Mouse (Mus musculus) forebrain, embryonic 13.5 days (tissue): ENCODE results near the gene Tox4. TPM values are rescaled to one million over a fixed set of nuclear protein-coding genes. Genes with fewer than 3 reads are reported as not detected.
A peak's percentile ranks its signal among the peaks of the same experiment; 100 is the strongest.

Source experiments
- ATAC-seq: fragments of 200-750 bp; cut with Nextera tagmentation; 2 replicates; pipeline ENCODE4 v1.8.0; 2017
- H3K27ac ChIP-seq: fragments of 300-500 bp; sonication (generic); 2 replicates; pipeline ENCODE4 v1.5.1; 2015; ENCODE audit warnings: inconsistent platforms, mild to moderate bottlenecking, moderate library complexity
- H3K27me3 ChIP-seq: fragments of 300-500 bp; sonication (generic); 2 replicates; pipeline ENCODE4 v1.6.1; 2015; ENCODE audit warnings: mild to moderate bottlenecking, inconsistent platforms
- H3K36me3 ChIP-seq: fragments of 300-500 bp; sonication (generic); 2 replicates; pipeline ENCODE4 v1.6.1; 2015; ENCODE audit warnings: mild to moderate bottlenecking, inconsistent platforms; ENCODE audit not compliant: poor library complexity, severe bottlenecking
- H3K4me1 ChIP-seq: fragments of 300-500 bp; sonication (generic); 2 replicates; pipeline ENCODE4 v1.6.1; 2015; ENCODE audit warnings: inconsistent platforms
- H3K4me2 ChIP-seq: fragments of 300-500 bp; sonication (generic); 2 replicates; pipeline ENCODE4 v1.6.1; 2015; ENCODE audit warnings: inconsistent platforms, mild to moderate bottlenecking, moderate library complexity
- H3K4me3 ChIP-seq: fragments of 300-500 bp; sonication (generic); 2 replicates; pipeline ENCODE4 v1.5.1; 2015; ENCODE audit warnings: mild to moderate bottlenecking, inconsistent platforms
- H3K9ac ChIP-seq: fragments of 300-500 bp; sonication (generic); 2 replicates; pipeline ENCODE4 v1.6.1; 2015; ENCODE audit warnings: mild to moderate bottlenecking, inconsistent platforms
- H3K9me3 ChIP-seq: fragments of 300-500 bp; sonication (generic); replicated peaks from 2 replicates; pipeline ENCODE4 v1.6.1; 2016; ENCODE audit warnings: inconsistent platforms
- WGBS: fragments of 180-500 bp; shearing (Covaris S2); methylation state at CpG from one replicate; pipeline ENCODE4 v1.1.7; 2015; 5-methylcytosine and 5-hydroxymethylcytosine counted together
- polyA plus RNA-seq: library from polyadenylated mRNA; unstranded; fragments of >200 nt; fragmentation: Nextera tagmentation; extraction: Ambion mirVana; gene quantifications from 2 replicates; pipeline ENCODE4 v1.2.1, GENCODE M21; 2015

Tox4 gene
- polyA plus RNA-seq = 53.2 and 58.2 TPM in 2 replicates

DNA sequence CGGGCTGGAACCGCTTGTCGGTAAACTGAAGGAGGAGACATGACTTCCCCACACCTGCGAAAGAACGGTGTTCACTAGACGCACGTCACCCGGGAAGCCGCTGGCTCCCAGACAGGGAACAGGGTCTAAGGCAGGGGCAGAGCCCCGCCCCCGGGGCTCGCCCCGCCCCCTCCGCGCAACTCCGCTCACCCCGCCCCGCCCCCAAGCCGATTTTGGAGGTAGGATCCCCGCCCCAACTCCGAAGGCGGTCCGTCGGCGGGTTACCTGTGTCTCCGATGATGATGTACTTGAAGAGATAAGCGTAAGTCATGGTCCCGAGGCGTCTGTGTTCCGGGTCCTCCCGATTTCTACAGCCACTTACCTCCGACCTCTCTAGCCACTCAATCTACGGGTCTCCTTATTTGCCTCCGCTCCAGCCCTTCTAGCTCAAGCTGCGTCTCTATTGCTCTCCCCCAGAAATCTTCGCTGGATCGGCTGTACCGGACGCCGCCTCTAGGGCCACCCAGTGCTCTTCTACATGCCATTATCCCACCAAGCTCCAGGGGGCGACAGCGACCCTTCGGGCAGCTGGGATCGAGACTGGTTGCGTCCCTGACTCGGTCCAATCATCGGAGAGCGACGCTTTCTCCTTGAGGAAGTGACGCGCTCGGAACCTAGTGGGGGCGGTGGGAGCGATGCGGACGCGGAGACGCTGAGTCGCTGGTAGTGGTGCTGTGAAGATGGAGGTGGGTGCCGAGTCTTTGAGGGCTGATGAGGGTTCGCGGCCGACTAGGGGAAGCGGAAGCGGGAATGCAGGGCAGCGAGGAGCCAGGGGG is at the start of gene Tox4, which contains the start of gene Rab2b:
Tox4 (plus strand) TSS at position 215 of the 815 bp plus-strand sequence.
Rab2b (minus strand) TSS at position 614 of the 815 bp plus-strand sequence.
- Histone ChIP-seq H3K4me2 (peak within 1 kb of the TSS; percentile 77), H3K9ac (peak within 1 kb of the TSS; percentile 92), H3K36me3 (peaks cover 15% of the 10 kb centered on the region), H3K4me1 (peaks cover 14% of the 10 kb centered on the region), H3K27ac (peak within 1 kb of the TSS; percentile 80), H3K9me3 (no peaks in the 10 kb centered on the region), H3K4me3 (peak within 1 kb of the TSS; percentile 92), H3K27me3 (no peaks in the 10 kb centered on the region)
- under 1% methylated on average over 55 of the region's 66 CpGs for WGBS
- ATAC-seq = peak; percentile 98

DNA sequence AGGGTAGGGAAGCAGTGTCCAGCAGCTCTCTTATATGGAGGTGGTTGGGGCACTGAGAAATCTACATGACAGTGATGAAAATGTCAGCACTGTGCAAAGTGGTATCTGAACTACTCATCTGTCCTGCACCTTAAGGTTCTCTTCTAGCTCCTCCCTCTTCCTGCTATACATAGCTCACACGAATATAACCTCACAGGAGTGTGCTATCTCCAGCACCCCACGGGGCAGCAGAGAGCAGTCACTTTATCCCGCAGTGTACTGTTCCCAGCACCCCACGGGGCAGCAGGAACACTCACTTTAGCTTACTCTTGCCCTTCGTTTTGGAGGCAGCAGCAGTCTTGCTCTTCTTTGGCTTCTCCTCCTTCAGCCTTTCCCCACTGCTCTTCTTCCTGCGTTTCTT is 46.7 kb upstream of the Tox4 start:
- WGBS = 89% methylated on average over 6 of the region's 6 CpGs
- no peaks in the 10 kb centered on the region for H3K4me1 ChIP-seq
- peaks cover 90% of the 10 kb centered on the region for H3K36me3 ChIP-seq
- H3K4me2 ChIP-seq = no peak overlapping the region
- H3K9ac ChIP-seq = no peak overlapping the region
- no peaks in the 10 kb centered on the region for H3K9me3 ChIP-seq
- H3K27ac ChIP-seq = no peak overlapping the region
- ATAC-seq = no peak
- no peaks in the 10 kb centered on the region for H3K27me3 ChIP-seq
- no peak overlapping the region for H3K4me3 ChIP-seq

DNA sequence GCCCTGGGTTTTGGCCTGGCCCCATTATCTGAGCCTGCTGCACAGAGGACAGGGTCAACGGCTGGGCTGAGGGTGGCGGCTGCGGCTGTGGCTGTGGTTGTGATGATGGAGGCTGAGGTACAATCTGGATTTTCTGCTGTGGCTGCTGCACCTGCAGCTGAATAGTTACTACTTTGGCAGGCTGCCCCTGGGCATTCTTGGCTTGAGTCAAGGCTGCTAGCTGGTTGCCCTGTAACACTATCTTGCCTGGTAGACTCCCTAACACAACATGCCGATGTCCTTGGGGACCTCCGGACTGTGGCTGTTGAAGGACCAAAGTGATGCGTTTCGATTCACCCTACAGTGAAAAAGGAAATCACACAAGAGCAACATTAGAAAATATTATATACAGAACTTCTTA is 43.8 kb upstream of the Tox4 start:
- no peak overlapping the region for H3K9ac ChIP-seq
- H3K36me3 ChIP-seq = peaks cover 69% of the 10 kb centered on the region
- no peak overlapping the region for H3K4me3 ChIP-seq
- H3K4me1 ChIP-seq = no peaks in the 10 kb centered on the region
- no peak overlapping the region for H3K27ac ChIP-seq
- 96% methylated on average over 7 of the region's 7 CpGs for WGBS
- H3K4me2 ChIP-seq = no peak overlapping the region
- no peak for ATAC-seq
- no peaks in the 10 kb centered on the region for H3K9me3 ChIP-seq
- H3K27me3 ChIP-seq = no peaks in the 10 kb centered on the region

DNA sequence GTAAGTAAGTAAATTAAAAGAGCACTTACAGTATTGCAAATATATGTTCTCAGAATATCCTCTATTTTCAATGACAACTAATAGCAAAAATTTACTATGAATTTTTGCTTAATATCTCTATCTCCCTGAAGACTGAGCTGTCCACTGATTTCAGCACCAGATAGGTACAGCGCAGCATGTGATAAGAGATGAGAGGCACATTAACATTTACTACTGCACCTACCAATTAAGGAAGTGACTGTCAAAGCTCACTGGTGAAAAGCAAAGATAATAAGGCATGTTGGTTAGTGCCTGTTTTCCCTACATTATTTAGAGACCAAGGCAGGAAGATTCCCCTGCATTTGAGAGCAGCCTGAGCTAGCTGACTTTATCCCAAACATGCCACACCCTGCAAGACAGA is 42.7 kb upstream of the Tox4 start:
- 100% methylated on average over 1 of the region's 1 CpGs for WGBS
- no peak for ATAC-seq
- peaks cover 59% of the 10 kb centered on the region for H3K36me3 ChIP-seq

DNA sequence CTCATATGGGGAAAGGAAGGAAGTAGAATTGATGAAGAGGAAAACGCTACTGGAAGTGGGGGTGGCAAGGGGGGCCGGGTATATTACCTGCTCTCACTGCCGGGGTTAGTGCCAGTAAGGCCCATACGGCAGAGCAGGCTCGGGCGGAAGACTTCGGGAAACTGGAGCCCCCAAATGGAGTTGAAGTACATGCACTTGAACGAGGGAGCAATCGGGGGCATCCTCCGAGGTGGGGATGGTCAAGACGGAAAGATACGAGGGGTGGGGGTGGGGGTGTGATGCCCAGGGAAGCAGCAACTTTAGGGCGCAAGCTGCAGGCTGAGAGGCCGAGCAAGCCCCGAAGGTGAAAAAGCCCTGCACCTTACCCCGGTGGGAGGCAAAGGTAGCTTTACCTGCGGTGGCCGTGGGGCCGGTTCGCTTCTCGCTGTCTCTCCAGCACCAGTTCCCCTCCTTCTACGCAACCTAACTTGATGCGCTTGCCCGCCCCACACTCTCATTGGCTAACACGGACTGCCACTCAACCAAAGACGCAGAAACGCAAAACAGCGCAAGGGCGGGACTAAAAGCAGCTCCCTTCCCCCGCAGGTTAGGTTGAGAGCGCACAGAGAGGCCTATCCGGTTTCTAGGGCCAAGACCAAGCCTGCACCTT is 34.8 kb upstream of the Tox4 start:
- Histone ChIP-seq H3K4me1 (peaks cover 16% of the 10 kb centered on the region), H3K27ac (0 out of 2 replicates have a peak overlapping the region, but pooled peaks have one; percentile 25), H3K4me2 (peak overlapping the region; percentile 89), H3K4me3 (peak overlapping the region; percentile 85), H3K36me3 (no peaks in the 10 kb centered on the region), H3K27me3 (no peaks in the 10 kb centered on the region), H3K9me3 (no peaks in the 10 kb centered on the region), H3K9ac (peak overlapping the region; percentile 89)
- WGBS = under 1% methylated on average over 32 of the region's 32 CpGs
- ATAC-seq = peak; percentile 100

More for the DNA sequence above, 42.7 kb upstream of the Tox4 start:
- Histone ChIP-seq H3K4me2 (no peak overlapping the region), H3K27me3 (no peaks in the 10 kb centered on the region), H3K27ac (no peak overlapping the region), H3K9me3 (no peaks in the 10 kb centered on the region), H3K4me1 (no peaks in the 10 kb centered on the region), H3K4me3 (no peak overlapping the region), H3K9ac (no peak overlapping the region)

DNA sequence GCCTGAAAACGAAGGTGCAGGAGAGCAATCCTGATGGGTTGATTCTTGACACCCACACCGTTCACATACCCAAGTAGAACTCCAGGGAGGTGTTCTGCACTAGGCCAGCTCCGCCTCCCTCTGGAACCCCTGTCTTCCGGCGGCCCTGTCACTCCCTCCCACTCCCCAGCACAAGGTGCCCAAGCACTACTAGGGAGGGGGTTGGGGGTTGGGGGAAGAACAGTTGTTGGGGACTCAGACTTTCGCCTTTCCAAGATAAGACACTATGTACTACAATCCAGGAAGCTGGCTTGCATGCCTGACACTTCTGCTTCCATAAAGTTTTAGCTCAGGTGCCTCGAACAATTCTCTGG is 34.3 kb upstream of the Tox4 start:
- Histone ChIP-seq H3K9ac (peak overlapping the region; percentile 89), H3K36me3 (peaks cover 1% of the 10 kb centered on the region; the same call in 1 of the 2 replicates), H3K4me3 (peak overlapping the region; percentile 85), H3K4me1 (peaks cover 16% of the 10 kb centered on the region), H3K9me3 (no peaks in the 10 kb centered on the region), H3K4me2 (peak overlapping the region; percentile 89), H3K27ac (0 out of 2 replicates have a peak overlapping the region, but pooled peaks have one; percentile 25), H3K27me3 (no peaks in the 10 kb centered on the region)
- no peak; the same call in 1 of the 2 replicates for ATAC-seq
- 12% methylated on average over 7 of the region's 7 CpGs for WGBS

DNA sequence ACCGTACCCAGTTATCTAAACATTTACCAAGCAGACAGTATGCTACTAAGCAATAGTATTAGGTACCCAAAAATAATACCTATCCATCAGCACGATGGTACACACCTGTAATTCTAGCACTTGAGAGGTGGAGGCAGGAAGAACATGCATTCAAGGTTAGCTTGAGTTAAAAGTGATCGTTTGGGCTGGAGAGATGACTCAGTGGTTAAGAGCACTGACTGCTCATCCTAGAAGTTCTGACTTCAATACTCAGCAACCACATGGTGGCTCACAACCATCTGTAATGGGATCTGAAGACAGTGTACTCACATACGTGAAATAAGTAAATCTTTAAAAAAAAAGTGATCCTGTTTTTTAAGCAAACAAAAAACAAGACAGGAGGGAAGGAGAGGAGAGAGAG is 32.8 kb upstream of the Tox4 start:
- no peak for ATAC-seq
- Histone ChIP-seq H3K9me3 (no peaks in the 10 kb centered on the region), H3K4me2 (no peak overlapping the region), H3K4me1 (peaks cover 16% of the 10 kb centered on the region), H3K9ac (no peak overlapping the region), H3K4me3 (no peak overlapping the region), H3K27me3 (no peaks in the 10 kb centered on the region), H3K27ac (no peak overlapping the region), H3K36me3 (peaks cover 6% of the 10 kb centered on the region; the same call in 1 of the 2 replicates)
- 83% methylated on average over 4 of the region's 4 CpGs for WGBS

DNA sequence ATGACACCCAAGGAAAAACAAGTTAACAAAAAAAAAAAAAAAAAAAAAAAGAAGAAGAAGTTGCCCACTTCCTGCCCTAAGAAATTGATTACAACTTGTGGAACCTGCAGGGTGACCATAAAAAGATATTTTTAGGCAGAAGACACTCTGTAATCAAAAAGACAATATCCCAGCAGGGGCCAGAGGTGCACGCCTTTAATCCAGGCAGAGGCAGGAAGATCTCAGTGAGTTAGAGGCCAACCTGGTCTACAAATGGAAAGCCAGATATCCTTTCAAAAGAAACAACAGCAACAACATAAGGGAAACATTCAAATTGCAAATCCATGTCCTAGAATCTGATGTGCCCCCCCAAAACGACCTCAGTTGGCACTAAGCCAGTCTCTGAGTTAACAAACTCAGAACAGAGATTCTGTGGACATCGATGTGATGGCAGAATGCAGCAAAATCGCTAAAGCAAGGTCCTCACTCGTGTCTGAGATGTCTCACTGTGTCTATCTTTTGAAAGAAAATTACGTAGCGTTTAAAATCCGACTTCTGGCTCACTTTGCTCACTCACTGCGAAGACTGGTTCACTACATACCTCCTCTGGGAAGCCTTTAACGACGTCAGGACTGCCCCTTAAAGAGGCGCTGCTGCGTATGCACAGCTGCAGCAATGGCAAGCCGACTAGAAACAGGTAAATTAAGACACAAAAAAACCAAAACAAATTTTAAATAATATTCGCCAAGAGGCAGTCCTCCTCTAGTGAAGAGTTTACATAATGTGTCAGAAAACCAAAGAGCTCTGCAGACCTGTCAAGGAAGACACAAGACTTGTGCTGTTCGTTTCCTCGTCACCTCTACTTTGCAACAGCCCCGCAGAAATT is 22.4 kb upstream of the Tox4 start:
- ATAC-seq = no peak
- H3K9me3 ChIP-seq = no peaks in the 10 kb centered on the region
- peak overlapping the region; percentile 74 for H3K4me2 ChIP-seq
- H3K27me3 ChIP-seq = no peaks in the 10 kb centered on the region
- peak overlapping the region; percentile 93 for H3K4me3 ChIP-seq
- 0 out of 2 replicates have a peak, but pooled peaks cover 3% of the 10 kb centered on the region for H3K36me3 ChIP-seq
- peaks cover 21% of the 10 kb centered on the region for H3K4me1 ChIP-seq
- peak overlapping the region; percentile 95 for H3K27ac ChIP-seq
- H3K9ac ChIP-seq = peak overlapping the region; percentile 93
- WGBS = 7% methylated on average over 18 of the region's 18 CpGs

DNA sequence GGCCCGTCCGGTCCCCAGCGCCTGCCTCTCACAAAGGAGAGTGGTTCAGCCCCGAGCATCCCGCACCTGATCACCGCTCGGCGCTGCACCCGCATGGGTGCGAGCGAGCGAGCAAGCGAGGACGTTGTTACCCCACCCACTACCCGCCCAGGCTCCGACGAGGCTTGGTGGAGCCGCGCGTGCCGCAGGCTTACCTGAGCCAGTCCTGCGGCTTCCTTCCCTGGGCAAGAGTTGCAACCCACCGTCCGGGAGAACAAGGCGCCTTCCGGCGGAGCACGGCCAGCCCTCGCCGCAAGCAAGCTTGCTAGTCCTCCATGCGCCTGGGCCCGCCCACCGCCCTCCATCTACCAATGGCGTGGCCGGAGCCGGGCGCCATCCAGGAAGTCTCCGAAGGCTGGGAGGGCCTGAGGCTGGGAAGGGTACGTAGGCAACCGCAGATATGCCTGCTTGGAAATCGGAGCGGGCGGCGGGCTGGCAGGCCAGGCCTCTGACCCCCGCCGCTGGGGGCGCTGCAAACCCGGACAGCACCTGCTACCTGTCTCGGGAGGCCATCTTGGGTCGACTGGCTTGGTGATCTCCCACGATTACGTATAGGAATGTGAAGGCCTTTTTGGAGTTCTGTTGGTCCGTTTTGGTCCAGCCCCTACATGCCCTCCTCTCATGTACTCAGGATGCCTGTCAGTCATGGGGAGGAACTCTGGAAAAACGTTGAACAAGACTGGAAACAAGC is 21.3 kb upstream of the Tox4 start, which contains the start of gene Chd8:
Chd8 (minus strand) TSS at position 297 of the 730 bp plus-strand sequence.
- under 1% methylated on average over 54 of the region's 54 CpGs for WGBS
- H3K27ac ChIP-seq = peak within 1 kb of the TSS; percentile 95
- peaks cover 10% of the 10 kb centered on the region for H3K36me3 ChIP-seq
- peak within 1 kb of the TSS; percentile 93 for H3K9ac ChIP-seq
- no peaks in the 10 kb centered on the region for H3K9me3 ChIP-seq
- no peaks in the 10 kb centered on the region for H3K27me3 ChIP-seq
- peak; percentile 100 for ATAC-seq
- peaks cover 21% of the 10 kb centered on the region for H3K4me1 ChIP-seq
- H3K4me3 ChIP-seq = peak within 1 kb of the TSS; percentile 93
- H3K4me2 ChIP-seq = peak within 1 kb of the TSS; percentile 74

DNA sequence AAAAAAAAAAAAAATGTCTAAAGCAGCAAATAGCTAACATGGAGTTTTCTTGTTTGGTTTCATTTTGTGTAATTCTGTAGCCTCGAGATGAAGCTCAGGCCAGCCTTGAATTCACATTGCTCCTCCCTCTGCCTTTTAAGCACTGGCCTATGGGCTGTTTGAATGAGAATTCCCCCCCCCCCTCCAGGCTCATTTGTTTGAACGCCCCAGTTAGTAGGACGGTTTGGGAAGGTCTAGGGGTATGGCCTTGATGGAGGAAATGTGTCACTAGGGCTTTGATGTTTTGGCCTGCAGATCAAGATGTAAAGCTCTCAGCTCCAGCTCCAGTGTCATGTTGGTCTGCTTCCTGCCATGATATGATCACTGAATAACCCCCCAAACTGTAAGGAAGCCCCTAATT is 6.2 kb upstream of the Tox4 start:
- H3K4me2 ChIP-seq = no peak overlapping the region
- no peak overlapping the region for H3K27ac ChIP-seq
- H3K36me3 ChIP-seq = peaks cover 46% of the 10 kb centered on the region
- no peak for ATAC-seq
- H3K9me3 ChIP-seq = no peaks in the 10 kb centered on the region
- H3K4me1 ChIP-seq = no peaks in the 10 kb centered on the region
- 68% methylated on average over 3 of the region's 3 CpGs for WGBS
- H3K27me3 ChIP-seq = no peaks in the 10 kb centered on the region
- no peak overlapping the region for H3K9ac ChIP-seq
- no peak overlapping the region for H3K4me3 ChIP-seq

DNA sequence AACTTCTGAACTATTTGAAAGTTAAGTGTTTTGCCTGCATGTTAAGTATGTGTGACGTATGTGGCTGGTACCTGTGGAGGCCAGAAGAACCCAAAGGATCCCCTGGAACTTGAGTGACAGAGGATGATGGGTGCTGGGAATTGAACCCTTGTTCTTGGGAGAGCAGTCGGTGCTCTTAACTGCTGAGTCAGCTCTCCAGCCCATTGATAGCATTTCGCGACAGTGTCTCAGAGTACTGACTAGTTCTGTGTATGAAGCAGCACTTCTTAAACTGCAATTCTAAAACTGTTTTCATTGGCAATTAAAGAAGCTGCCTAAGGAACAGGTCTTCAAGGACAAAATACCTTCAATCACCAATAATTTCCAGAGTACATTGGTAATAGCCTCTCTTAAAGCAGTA is 1.7 kb upstream of the Tox4 start:
- Histone ChIP-seq H3K36me3 (peaks cover 28% of the 10 kb centered on the region), H3K9ac (no peak overlapping the region), H3K4me3 (no peak overlapping the region), H3K4me2 (no peak overlapping the region), H3K27ac (no peak overlapping the region), H3K4me1 (peaks cover 14% of the 10 kb centered on the region), H3K27me3 (no peaks in the 10 kb centered on the region), H3K9me3 (no peaks in the 10 kb centered on the region)
- ATAC-seq = no peak
- 95% methylated on average over 4 of the region's 4 CpGs for whole genome bisulfite sequencing
